Mouse (Mus musculus) hindbrain, embryonic 13.5 days (tissue): ENCODE measurements at regions not wholly inside any gene's neighbourhood (a gene's known extent, or its start where the extent isn't known, plus 50 kb on each side); places are given as distances from the start of the nearest gene placed in this dataset.

Experiments used
- ATAC-seq: fragments of 200-750 bp; cut with Nextera tagmentation; 2 replicates; pipeline ENCODE4 v1.8.0; 2017; ENCODE audit warnings: moderate TSS enrichment; ENCODE audit not compliant: low FRiP score
- H3K27ac ChIP-seq: fragments of 300-500 bp; sonication (generic); 2 replicates; pipeline ENCODE4 v1.5.1; 2015; ENCODE audit warnings: inconsistent platforms, mild to moderate bottlenecking, moderate library complexity
- H3K27me3 ChIP-seq: fragments of 300-500 bp; sonication (generic); 2 replicates; pipeline ENCODE4 v1.6.1; 2015; ENCODE audit warnings: mild to moderate bottlenecking, inconsistent platforms
- H3K36me3 ChIP-seq: fragments of 300-500 bp; sonication (generic); 2 replicates; pipeline ENCODE4 v1.6.1; 2015; ENCODE audit warnings: mild to moderate bottlenecking, inconsistent platforms
- H3K4me1 ChIP-seq: fragments of 300-500 bp; sonication (generic); replicated peaks from 2 replicates; pipeline ENCODE4 v1.6.1; 2015; ENCODE audit warnings: inconsistent platforms
- H3K4me2 ChIP-seq: fragments of 300-500 bp; sonication (generic); 2 replicates; pipeline ENCODE4 v1.6.1; 2015; ENCODE audit warnings: inconsistent platforms, mild to moderate bottlenecking, moderate library complexity
- H3K4me3 ChIP-seq: fragments of 300-500 bp; sonication (generic); 2 replicates; pipeline ENCODE4 v1.5.1; 2015; ENCODE audit warnings: mild to moderate bottlenecking, inconsistent platforms
- H3K9ac ChIP-seq: fragments of 300-500 bp; sonication (generic); 2 replicates; pipeline ENCODE4 v1.6.1; 2015; ENCODE audit warnings: mild to moderate bottlenecking, inconsistent platforms
- H3K9me3 ChIP-seq: fragments of 300-500 bp; sonication (generic); 2 replicates; pipeline ENCODE4 v1.6.1; 2016; ENCODE audit warnings: inconsistent platforms
- WGBS: fragments of 180-500 bp; shearing (Covaris S2); methylation state at CpG from one replicate; pipeline ENCODE4 v1.1.7; 2015; 5-methylcytosine and 5-hydroxymethylcytosine counted together

GRCm38 (mm10) chr1:72009270-72009928, 202.7 kb downstream of the Mreg start:
- Histone ChIP-seq H3K9ac (no peak overlapping the region), H3K4me2 (no peak overlapping the region), H3K36me3 (no peaks in the 10 kb centered on the region), H3K27me3 (no peaks in the 10 kb centered on the region), H3K9me3 (no peaks in the 10 kb centered on the region), H3K27ac (no peak overlapping the region), H3K4me1 (peaks cover 13% of the 10 kb centered on the region), H3K4me3 (no peak overlapping the region)
- WGBS: 49% methylated on average over 7 of the region's 7 CpGs
- no peak for ATAC-seq

GRCm38 (mm10) chr1:72006696-72007291, 205.3 kb downstream of the Mreg start:
- WGBS: 60% methylated on average over 7 of the region's 7 CpGs

GRCm38 (mm10) chr1:72005956-72006355, 206.2 kb downstream of the Mreg start:
- 45% methylated on average over 8 of the region's 8 CpGs for WGBS
- Histone ChIP-seq H3K4me2 (no peak overlapping the region), H3K36me3 (no peaks in the 10 kb centered on the region), H3K4me1 (peaks cover 13% of the 10 kb centered on the region), H3K27me3 (no peaks in the 10 kb centered on the region), H3K9me3 (no peaks in the 10 kb centered on the region), H3K9ac (no peak overlapping the region), H3K27ac (no peak overlapping the region; the same call in 1 of the 2 replicates), H3K4me3 (no peak overlapping the region)
- no peak for ATAC-seq

More at GRCm38 (mm10) chr1:72006696-72007291, 205.3 kb downstream of the Mreg start:
- Histone ChIP-seq H3K4me2 (no peak overlapping the region), H3K36me3 (no peaks in the 10 kb centered on the region), H3K4me1 (peaks cover 13% of the 10 kb centered on the region), H3K9me3 (no peaks in the 10 kb centered on the region), H3K27ac (0 out of 2 replicates have a peak overlapping the region, but pooled peaks have one; percentile 4), H3K9ac (no peak overlapping the region), H3K27me3 (no peaks in the 10 kb centered on the region), H3K4me3 (no peak overlapping the region)
- no peak for ATAC-seq

GRCm38 (mm10) chr1:72005550-72005949, 206.6 kb downstream of the Mreg start:
- H3K9ac ChIP-seq: no peak overlapping the region
- H3K4me1 ChIP-seq: peaks cover 13% of the 10 kb centered on the region
- H3K27ac ChIP-seq: no peak overlapping the region; the same call in 1 of the 2 replicates
- no peaks in the 10 kb centered on the region for H3K9me3 ChIP-seq
- no peak overlapping the region for H3K4me3 ChIP-seq
- no peak for ATAC-seq
- WGBS: 55% methylated on average over 7 of the region's 7 CpGs
- H3K4me2 ChIP-seq: no peak overlapping the region
- no peaks in the 10 kb centered on the region for H3K27me3 ChIP-seq
- no peaks in the 10 kb centered on the region for H3K36me3 ChIP-seq

GRCm38 (mm10) chr1:72003424-72004278, 208.5 kb downstream of the Mreg start:
- H3K36me3 ChIP-seq: no peaks in the 10 kb centered on the region
- H3K4me1 ChIP-seq: peaks cover 13% of the 10 kb centered on the region
- H3K27ac ChIP-seq: no peak overlapping the region
- H3K9ac ChIP-seq: no peak overlapping the region
- WGBS: 84% methylated on average over 14 of the region's 14 CpGs
- H3K9me3 ChIP-seq: no peaks in the 10 kb centered on the region
- no peak overlapping the region for H3K4me2 ChIP-seq
- ATAC-seq: no peak
- H3K4me3 ChIP-seq: no peak overlapping the region
- no peaks in the 10 kb centered on the region for H3K27me3 ChIP-seq

GRCm38 (mm10) chr1:72002471-72003116, 209.5 kb downstream of the Mreg start:
- peaks cover 13% of the 10 kb centered on the region for H3K4me1 ChIP-seq
- no peaks in the 10 kb centered on the region for H3K27me3 ChIP-seq
- no peak overlapping the region for H3K4me3 ChIP-seq
- H3K9ac ChIP-seq: no peak overlapping the region
- no peak overlapping the region for H3K4me2 ChIP-seq
- no peak for ATAC-seq
- no peak overlapping the region for H3K27ac ChIP-seq
- no peaks in the 10 kb centered on the region for H3K9me3 ChIP-seq
- 81% methylated on average over 9 of the region's 9 CpGs for WGBS
- H3K36me3 ChIP-seq: no peaks in the 10 kb centered on the region

- no peak overlapping the region for H3K4me3 ChIP-seq
- H3K9ac ChIP-seq: no peak overlapping the region
- 88% methylated on average over 2 of the region's 2 CpGs for WGBS
- H3K36me3 ChIP-seq: no peaks in the 10 kb centered on the region
- ATAC-seq: no peak
- H3K4me1 ChIP-seq: peaks cover 3% of the 10 kb centered on the region; the same call in 1 of the 2 replicates
- H3K4me2 ChIP-seq: no peak overlapping the region
- no peaks in the 10 kb centered on the region for H3K9me3 ChIP-seq
- no peak overlapping the region for H3K27ac ChIP-seq
- H3K27me3 ChIP-seq: no peaks in the 10 kb centered on the region
Observed at GRCm38 (mm10) chr1:72000741-72001140, 211.4 kb downstream of the Mreg start.

GRCm38 (mm10) chr1:71996828-71997227, 215.3 kb downstream of the Mreg start:
- H3K4me1 ChIP-seq: no peaks in the 10 kb centered on the region
- whole genome bisulfite sequencing: 81% methylated on average over 2 of the region's 2 CpGs
- no peak overlapping the region for H3K4me2 ChIP-seq
- H3K27ac ChIP-seq: no peak overlapping the region
- no peaks in the 10 kb centered on the region for H3K9me3 ChIP-seq
- no peaks in the 10 kb centered on the region for H3K27me3 ChIP-seq
- no peak for ATAC-seq
- H3K4me3 ChIP-seq: no peak overlapping the region
- no peak overlapping the region for H3K9ac ChIP-seq
- H3K36me3 ChIP-seq: no peaks in the 10 kb centered on the region

- WGBS: 64% methylated on average over 7 of the region's 7 CpGs
- H3K4me2 ChIP-seq: no peak overlapping the region
- ATAC-seq: no peak
Observed at GRCm38 (mm10) chr1:71996234-71996619, 215.9 kb downstream of the Mreg start.

GRCm38 (mm10) chr1:71995573-71996233, 216.4 kb downstream of the Mreg start:
- no peak overlapping the region for H3K27ac ChIP-seq
- ATAC-seq: no peak
- no peaks in the 10 kb centered on the region for H3K4me1 ChIP-seq
- H3K36me3 ChIP-seq: no peaks in the 10 kb centered on the region
- no peak overlapping the region for H3K4me2 ChIP-seq
- no peak overlapping the region for H3K4me3 ChIP-seq
- 55% methylated on average over 16 of the region's 16 CpGs for WGBS
- no peaks in the 10 kb centered on the region for H3K9me3 ChIP-seq
- no peak overlapping the region for H3K9ac ChIP-seq
- no peaks in the 10 kb centered on the region for H3K27me3 ChIP-seq

More at GRCm38 (mm10) chr1:71996234-71996619, 215.9 kb downstream of the Mreg start:
- Histone ChIP-seq H3K4me1 (no peaks in the 10 kb centered on the region), H3K9ac (no peak overlapping the region), H3K27ac (no peak overlapping the region), H3K4me3 (no peak overlapping the region), H3K27me3 (no peaks in the 10 kb centered on the region), H3K36me3 (no peaks in the 10 kb centered on the region), H3K9me3 (no peaks in the 10 kb centered on the region)

- no peak overlapping the region for H3K9ac ChIP-seq
- no peaks in the 10 kb centered on the region for H3K27me3 ChIP-seq
- no peak overlapping the region for H3K4me3 ChIP-seq
- H3K36me3 ChIP-seq: no peaks in the 10 kb centered on the region
- no peak for ATAC-seq
- H3K4me1 ChIP-seq: no peaks in the 10 kb centered on the region
- no peaks in the 10 kb centered on the region for H3K9me3 ChIP-seq
- no peak overlapping the region for H3K27ac ChIP-seq
- no peak overlapping the region for H3K4me2 ChIP-seq
- 94% methylated on average over 3 of the region's 3 CpGs for WGBS
Observed at GRCm38 (mm10) chr1:71990936-71991335, 221.2 kb downstream of the Mreg start.

- no peak for ATAC-seq
- no peaks in the 10 kb centered on the region for H3K27me3 ChIP-seq
- 90% methylated on average over 3 of the region's 3 CpGs for WGBS
- H3K36me3 ChIP-seq: no peaks in the 10 kb centered on the region
- no peak overlapping the region for H3K9ac ChIP-seq
- no peaks in the 10 kb centered on the region for H3K4me1 ChIP-seq
- no peak overlapping the region for H3K4me3 ChIP-seq
- H3K9me3 ChIP-seq: no peaks in the 10 kb centered on the region
- no peak overlapping the region for H3K4me2 ChIP-seq
- H3K27ac ChIP-seq: no peak overlapping the region
Observed at GRCm38 (mm10) chr1:71988086-71988485, 224.0 kb downstream of the Mreg start.
